Mouse (Mus musculus): ENCODE measurements around the gene Prph.

The Prph gene

GRCm38 (mm10) chr15:99055040-99055439 is at the start of gene Prph:
Prph (plus strand) TSS chr15:99055174.
- no peak for DNase-seq

DNA sequence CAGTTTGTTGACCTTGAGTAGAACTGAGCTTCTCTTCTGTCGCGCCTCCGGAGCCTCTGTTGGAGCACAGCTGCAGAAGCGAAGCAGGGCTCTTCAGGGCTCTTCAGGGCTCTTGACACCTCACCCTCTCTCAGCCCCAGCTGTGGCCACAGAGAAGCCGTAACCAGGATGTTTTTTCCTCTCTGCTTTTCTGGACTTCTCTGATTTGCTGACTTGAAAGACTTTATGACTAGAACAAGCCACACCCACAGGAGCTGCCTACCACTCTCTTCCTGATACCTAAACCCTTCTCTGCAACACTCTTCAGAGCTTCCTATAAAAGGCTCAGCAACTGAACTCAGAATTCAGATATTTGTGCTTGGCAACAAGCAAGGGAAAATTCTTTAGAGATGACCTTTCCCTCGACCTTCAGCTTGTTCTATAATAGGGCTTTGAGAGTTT is 46.2 kb upstream of the Prph start:
- DNase-seq, result no peak

- no peak for DNase-seq
Observed at GRCm38 (mm10) chr15:99010896-99011295, 44.1 kb upstream of the Prph start.

DNA sequence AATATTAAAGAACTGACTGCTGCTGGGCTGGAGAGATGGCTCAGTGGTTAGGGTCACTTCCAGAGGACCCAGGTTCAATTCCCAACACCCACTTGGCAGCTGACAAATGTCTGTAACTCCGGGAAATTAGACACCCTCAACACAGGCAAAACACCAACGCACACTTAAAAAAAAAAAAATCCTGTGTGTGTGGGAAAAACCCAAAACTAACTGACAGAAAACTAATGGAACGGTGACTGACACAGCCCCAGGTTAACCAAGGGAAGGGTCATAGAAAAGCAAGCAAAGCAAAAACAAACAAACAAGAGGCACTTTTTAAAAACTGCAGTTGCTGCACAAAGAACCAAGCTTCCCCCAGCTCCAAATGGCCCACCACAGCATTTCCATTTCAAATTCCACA is 43.0 kb upstream of the Prph start:
- DNase-seq, result no peak

GRCm38 (mm10) chr15:99014496-99015030 is 40.4 kb upstream of the Prph start:
- DNase-seq, result no peak

GRCm38 (mm10) chr15:99017355-99017761 is 37.6 kb upstream of the Prph start:
- DNase-seq, result no peak

- no peak for DNase-seq
Observed at GRCm38 (mm10) chr15:99017986-99018385, 37.0 kb upstream of the Prph start.

DNA sequence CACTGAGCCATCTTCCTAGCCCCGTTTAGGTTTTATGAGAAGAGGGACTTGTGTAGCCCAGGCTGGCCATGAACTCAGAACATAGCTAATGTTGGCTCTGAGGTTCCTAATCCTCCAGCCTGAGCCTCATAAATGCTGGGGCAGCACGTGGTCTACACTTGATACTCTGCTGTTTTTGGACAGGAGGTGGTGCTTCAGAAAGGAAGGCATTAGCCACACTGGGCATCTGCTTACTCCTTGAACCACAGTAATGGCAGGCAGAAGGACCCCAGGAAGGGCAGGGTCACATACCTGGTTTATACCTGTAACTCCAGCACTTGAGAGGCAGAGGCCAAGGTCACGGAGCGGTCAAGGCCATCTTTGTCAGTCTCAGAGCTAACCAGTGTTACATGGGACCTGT is 36.3 kb upstream of the Prph start:
- no peak for DNase-seq

DNA sequence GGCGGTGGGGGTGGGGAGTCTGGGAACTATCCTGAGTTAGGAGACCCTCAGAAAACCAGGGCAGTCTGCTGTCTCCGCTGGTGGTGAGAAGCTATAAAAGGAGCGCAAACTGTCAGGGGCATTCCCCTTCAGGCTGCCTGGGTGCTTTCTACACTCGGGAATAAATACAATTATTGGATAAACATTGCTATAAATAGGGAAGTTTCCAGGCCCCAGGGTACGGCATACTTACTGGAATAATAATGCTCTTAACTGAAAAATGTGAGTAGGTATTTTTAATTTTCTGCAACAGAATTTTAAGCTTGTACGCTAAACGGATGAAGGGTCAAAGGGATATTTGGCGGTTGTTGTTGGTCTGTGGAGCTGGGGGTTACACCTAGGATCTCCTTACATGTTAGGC is 35.5 kb upstream of the Prph start:
- no peak for DNase-seq

- no peak for DNase-seq
Observed at GRCm38 (mm10) chr15:99020171-99020570, 34.8 kb upstream of the Prph start.

DNA sequence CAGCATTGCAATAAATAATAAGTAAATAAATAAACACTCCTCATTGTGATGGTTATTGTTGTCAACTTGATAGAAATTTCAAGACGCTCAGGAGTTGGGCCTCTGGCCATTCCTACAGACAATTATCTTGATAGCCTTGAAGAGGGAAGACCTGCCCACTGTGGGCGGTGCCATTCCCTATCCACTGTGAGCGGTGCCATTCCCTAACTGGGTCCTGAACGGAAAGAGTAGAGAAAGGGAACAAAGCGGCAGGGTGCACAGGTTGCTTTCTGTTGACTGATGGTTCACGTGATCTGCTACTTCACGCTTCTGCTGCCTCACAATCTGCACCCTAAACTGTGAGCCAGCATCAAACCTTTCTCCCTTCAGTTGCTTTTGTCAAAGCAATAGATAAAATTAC is 33.7 kb upstream of the Prph start:
- DNase-seq, result no peak

- peak; percentile 77 for DNase-seq
Observed at GRCm38 (mm10) chr15:99024668-99025314, 30.2 kb upstream of the Prph start.

- DNase-seq, result no peak
Observed at GRCm38 (mm10) chr15:99025414-99025813, 29.6 kb upstream of the Prph start.

GRCm38 (mm10) chr15:99026259-99026658 is 28.7 kb upstream of the Prph start:
- peak; percentile 13 to 17 for DNase-seq

- DNase-seq, result no peak
Observed at GRCm38 (mm10) chr15:99027116-99027515, 27.9 kb upstream of the Prph start.

- DNase-seq, result no peak
Observed at GRCm38 (mm10) chr15:99028874-99029458, 26.0 kb upstream of the Prph start.

- DNase-seq, result peak in 1 of 2 experiments; percentile 17
Observed at GRCm38 (mm10) chr15:99029619-99030584, 25.1 kb upstream of the Prph start, which contains the start of gene Tuba1c. Tuba1c (plus strand) TSS chr15:99029891.

DNA sequence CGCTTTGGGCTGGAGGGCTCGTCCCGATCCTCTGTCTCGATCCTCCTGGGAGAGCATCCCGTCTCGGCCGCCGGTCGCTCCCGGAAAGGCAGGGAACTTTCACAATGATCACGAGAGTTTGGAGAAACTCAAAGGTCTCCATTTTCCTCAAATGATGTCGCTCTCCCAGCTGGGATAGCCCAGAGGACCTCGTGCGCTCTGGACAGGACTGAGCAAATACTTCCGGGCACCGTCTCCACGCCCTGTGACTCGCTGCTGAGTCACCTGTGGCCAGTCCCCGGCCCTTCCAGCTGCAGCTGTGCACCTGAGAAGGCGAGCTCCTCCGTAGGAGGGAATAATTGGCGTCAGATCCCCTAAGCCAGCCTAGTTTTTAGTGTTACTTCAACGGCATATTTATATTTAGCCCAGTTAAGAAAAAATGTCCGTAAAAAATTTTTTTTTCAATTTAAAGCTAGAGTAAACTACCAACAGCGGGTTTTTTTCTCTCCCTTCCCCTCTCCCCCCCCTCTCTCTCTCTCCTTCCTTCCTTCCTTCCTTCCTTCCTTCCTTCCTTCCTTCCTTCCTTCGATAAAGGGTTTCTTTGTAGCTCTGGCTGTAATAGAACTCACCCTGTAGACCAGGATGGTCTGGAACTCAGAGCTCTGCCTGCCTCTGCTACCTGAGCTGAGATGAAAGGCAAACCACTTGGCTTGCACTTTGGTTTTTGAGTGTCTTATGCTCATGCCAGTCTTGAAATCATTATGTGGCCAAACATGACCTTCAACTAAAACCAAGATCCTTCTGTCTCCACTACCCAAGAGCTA is 24.2 kb upstream of the Prph start:
- DNase-seq, result no peak

GRCm38 (mm10) chr15:99031388-99031675 is 23.6 kb upstream of the Prph start:
- no peak for DNase-seq

- no peak for DNase-seq
Observed at GRCm38 (mm10) chr15:99032041-99032725, 22.8 kb upstream of the Prph start.

DNA sequence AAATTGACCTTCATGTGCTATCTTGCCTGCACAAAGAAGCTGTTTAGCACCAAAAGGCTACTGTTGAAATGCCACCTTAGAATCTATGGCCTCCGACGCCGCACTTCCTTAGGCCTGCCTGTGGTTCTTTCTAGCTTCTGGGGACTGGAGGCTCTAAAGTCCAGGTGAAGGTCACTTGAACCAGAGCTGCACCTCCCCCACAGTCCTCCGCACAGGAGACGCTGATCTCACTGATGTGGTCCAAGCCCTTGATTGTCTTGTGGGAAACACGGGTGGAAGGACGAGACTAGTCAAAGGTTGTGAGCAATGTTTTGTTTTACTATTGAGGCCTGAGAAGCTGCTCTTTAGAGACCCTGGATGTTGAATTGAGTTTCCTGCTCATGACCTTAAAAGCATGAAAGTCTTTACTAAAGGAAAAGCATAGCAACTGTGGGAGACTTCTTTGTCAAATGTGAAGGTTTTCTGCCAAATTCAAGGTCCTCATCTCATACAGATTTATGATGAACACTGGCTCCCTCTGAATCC is 22.2 kb upstream of the Prph start:
- no peak for DNase-seq
